Mouse (Mus musculus) lung, postnatal 10 days (tissue): Measurements from ENCODE around the gene Arf5.

Experiments
- DNase-seq: peaks from one replicate; pipeline ENCODE4 v3.0.0; 2021

Gene Arf5

GRCm38 (mm10) chr6:28428290-28428689 lies 4.9 kb downstream of the Arf5 start, which contains the start of gene Gcc1:
Gene Gcc1, minus strand, starts transcription at chr6:28428390.
- no peak for DNase-seq

DNA sequence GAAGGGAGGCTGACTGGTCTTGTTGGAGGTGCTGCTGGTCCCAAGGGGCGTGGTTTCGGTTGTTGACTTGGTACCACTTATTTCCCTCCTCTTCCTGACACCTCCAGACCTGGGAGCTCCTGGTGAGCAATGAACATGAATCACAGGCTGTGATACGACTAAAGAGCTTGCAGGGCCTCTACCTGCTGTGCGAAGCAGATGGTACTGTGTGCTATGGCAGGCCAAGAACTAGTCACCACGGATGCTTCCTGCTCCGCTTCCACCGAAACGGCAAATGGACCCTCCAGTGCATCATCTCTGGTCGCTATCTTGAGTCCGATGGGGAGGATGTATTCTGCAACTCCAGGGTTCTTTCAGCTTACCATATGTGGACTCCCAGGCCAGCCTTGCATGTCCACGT lies 6.5 kb downstream of the Arf5 start:
- DNase-seq = no peak

- DNase-seq = peak; percentile 63
Measured at GRCm38 (mm10) chr6:28430795-28431537, 7.6 kb downstream of the Arf5 start.

- DNase-seq = no peak
Measured at GRCm38 (mm10) chr6:28431538-28431855, 8.1 kb downstream of the Arf5 start.

DNA sequence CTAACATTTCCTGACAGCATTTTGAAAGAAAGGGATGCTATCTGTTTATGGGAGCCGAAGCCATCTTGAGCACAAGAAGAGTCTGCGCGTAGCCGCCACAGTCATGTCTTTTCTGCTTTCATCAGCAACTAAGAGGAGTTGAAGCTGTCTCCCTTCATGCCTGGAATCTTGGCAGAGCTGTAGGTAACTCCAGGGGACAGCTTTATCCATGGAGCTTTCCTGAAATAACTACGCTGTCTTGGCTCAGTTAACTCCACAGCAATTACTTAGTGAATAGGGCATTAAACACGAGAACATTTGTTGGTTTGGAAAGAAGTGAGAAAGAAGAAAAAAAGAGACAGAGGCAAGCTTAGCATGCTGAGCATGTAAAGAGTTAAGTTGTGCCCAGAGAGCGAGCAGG lies 24.6 kb downstream of the Arf5 start:
- DNase-seq = no peak

- DNase-seq = no peak
Measured at GRCm38 (mm10) chr6:28449253-28449652, 25.9 kb downstream of the Arf5 start, which contains the start of gene Pax4. Gene Pax4, minus strand, starts transcription at chr6:28449353.

- DNase-seq = no peak
Measured at GRCm38 (mm10) chr6:28450481-28450880, 27.1 kb downstream of the Arf5 start.

GRCm38 (mm10) chr6:28450977-28451376 lies 27.6 kb downstream of the Arf5 start:
- no peak for DNase-seq

DNA sequence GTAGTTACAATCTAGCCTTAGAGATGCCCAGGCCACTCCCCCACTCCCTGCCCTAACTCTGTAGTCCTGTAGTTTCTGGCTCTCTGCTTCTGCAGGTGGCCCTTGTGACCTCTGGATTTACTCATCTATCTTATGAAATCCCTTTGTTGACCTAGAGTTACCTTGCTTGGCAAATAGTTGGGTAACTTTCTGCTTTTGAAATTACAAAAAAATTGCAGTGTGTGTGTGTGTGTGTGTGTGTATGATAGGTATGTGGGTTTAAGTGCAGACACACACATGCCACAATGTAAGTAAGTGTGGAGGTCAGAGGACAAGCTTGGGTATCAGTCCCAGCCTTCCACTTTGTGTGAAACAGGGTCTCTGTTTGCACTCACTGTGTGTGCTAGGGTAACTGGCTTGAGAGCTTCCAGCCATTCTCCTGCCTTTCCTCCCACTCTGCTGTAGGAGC lies 35.9 kb downstream of the Arf5 start:
- DNase-seq = no peak

GRCm38 (mm10) chr6:28460534-28460933 lies 37.2 kb downstream of the Arf5 start:
- peak; percentile 76 for DNase-seq

DNA sequence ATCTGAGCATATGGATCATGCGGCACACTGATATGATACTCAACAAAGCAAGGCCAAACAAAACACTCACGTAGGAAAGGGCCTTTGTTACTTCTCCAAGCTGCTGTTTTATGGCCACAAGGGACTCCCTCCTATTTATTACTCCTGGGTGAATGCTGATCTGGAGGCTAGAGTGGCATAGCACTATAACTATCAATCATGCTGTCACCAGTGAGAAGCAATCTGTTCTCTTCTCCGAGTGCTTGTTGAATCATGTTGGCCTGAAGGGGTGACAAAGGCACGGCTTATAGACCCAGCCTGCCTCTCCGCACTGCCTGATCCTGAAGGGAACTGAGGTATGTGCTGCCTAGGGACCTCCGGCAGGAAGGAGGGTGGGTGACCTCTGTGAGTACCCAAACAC lies 41.3 kb downstream of the Arf5 start:
- no peak for DNase-seq

DNA sequence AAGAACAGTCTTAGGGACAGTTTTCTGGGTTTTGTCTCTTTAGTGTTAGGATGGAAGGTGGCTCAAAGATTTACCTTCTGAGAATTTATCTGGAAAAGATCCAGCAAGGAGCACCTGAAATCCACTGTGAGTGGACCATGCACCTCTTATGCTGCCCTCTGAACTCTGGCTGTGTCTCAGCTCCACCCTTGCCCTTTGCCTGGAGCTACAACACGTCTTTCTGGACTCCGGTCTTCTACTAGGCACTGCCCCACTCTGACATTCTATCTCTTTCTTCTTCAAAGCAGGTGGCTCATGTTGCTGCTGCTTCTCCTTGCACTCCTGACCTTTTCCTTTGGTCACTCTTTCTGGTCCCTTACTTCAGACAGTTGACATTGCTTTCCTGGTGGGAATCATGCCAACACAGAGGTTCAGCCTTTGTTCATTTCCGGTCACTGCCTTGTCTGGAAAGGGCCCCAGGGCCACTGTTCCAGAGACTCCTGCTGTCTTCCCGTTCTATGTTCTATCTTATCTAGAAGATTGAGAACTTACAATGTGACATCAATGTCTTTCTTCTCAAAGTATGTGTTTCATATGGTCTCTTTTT lies 46.8 kb downstream of the Arf5 start:
- DNase-seq = no peak

DNA sequence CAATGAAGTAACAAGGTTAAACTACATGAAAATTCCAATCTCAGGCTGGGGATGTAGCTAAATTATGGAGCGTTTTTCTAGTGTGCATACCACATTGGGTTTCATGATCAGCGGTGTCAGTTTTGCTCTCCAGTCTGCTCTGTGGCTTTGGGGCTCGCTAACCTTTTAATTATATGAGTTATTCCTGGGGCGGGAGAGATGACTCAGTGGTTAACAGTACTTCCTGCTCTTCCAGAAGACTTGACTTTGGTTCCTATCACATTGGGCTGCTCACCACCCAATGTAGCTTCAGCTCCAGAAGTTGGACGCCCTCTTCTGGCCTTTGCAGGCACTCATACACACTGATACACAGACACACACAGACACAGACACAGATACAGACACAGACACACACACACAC lies 47.3 kb downstream of the Arf5 start:
- no peak for DNase-seq

GRCm38 (mm10) chr6:28471284-28472035 lies 48.1 kb downstream of the Arf5 start:
- no peak for DNase-seq

DNA sequence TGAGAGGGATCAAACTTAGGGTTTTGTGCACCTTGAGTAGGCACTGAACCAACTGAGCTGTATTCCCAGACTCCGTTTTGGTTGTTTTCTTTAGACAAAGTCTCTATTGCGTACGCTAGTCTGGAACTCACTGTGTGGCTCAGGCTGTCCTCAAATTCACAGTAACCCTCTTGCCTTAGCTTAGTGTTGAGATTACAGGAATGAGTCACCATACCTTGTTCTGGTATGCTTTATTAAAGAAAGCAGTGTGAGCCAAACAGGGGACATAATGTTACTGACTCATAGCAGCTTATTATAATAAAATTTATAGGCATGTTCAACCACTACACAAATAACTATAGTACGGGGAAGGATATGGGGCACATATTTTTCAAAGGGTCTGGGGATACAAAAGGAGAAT lies 50.9 kb downstream of the Arf5 start:
- no peak for DNase-seq

DNA sequence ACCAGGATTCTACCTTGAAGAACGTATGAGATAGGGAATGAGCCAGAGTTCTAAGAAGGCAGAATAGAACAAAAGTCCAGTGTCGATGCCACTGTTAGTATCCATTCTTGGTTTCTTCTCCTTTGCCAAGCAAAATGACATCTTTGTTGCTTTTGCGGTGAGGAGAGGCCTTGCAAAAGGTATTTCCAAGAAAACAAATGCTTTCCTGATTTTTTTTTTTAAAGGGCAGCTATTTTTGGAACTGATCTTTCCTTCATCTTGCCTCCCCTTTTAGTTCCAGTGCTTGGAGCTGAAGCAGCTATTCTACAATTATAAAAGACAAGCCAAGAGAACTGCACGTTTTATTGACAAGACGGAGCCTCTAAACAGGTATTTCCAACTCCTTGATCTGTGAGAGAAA lies 51.5 kb downstream of the Arf5 start, which contains the start of gene Snd1:
Snd1 (plus strand) TSS at position 301 of the 400 bp plus-strand sequence.
- no peak for DNase-seq
